Mouse (Mus musculus): ENCODE measurements around the gene Was. TPM values are rescaled to one million over a fixed set of nuclear protein-coding genes. Genes with fewer than 3 reads are reported as not detected.
"Not testable (repeated sequence)": the region's sequence is repeated elsewhere in the genome, so short reads cannot be mapped to it uniquely, and the experiment has no call there.

Gene Was
- total and polyA plus RNA-seq, 3 experiments, result 146 to 167 TPM; not detected in 1

- H3K9ac ChIP-seq (ENCODE audit: control insufficient read depth, low read depth, low read length, poor library complexity, severe bottlenecking), result not testable (repeated sequence)
Observed at GRCm38 (mm10) chrX:8051044-8051781, 39.1 kb downstream of the Was start.

GRCm38 (mm10) chrX:8033009-8033408 lies 57.3 kb downstream of the Was start:
- Histone ChIP-seq H3K4me3 (ENCODE audit: control insufficient read depth in 1 of 2, insufficient read depth in 1 of 2, low read depth in 2 of 2, low read length in 2 of 2) (no peak overlapping the region), H3K9ac (ENCODE audit: control insufficient read depth, low read depth, low read length, poor library complexity, severe bottlenecking) (no peak overlapping the region), H3K79me2 (ENCODE audit: control insufficient read depth, insufficient read depth, low read length, poor library complexity) (no peaks in the 10 kb centered on the region), H3K4me1 (ENCODE audit: control insufficient read depth in 1 of 2, insufficient read depth in 2 of 2, low read length in 2 of 2) (no peaks in the 10 kb centered on the region; a peak in 1 of 4 replicates), H3K27ac (ENCODE audit: control insufficient read depth, low read depth, low read length) (no peak overlapping the region), H3K36me3 (ENCODE audit: control insufficient read depth in 1 of 2, insufficient read depth in 2 of 2, low read length in 2 of 2) (no peaks in the 10 kb centered on the region), H3K27me3 (ENCODE audit: control insufficient read depth in 1 of 2, insufficient read depth in 2 of 2, low read length in 2 of 2) (no peaks in the 10 kb centered on the region), H3K9me3 (replicated peaks; ENCODE audit: insufficient read depth, low read length) (no peaks in the 10 kb centered on the region)
- peak; percentile 62 for TF ChIP-seq RAD21 (IDR thresholded peaks at IDR 0.05; ENCODE audit: low read depth, low read length)
- TF ChIP-seq ZC3H11A (IDR thresholded peaks at IDR 0.05; ENCODE audit: low read depth, low read length), result peak; percentile 41; the same call in 1 of the 2 replicates
- peak; percentile 86 for TF ChIP-seq SMC3 (IDR thresholded peaks at IDR 0.05; ENCODE audit: low read depth, low read length)
- peak; percentile 27 to 78 (median 76); a peak in 5 of 6 replicates for TF ChIP-seq CTCF (IDR thresholded peaks at IDR 0.05 in 2 of 3, conservative IDR thresholded peaks at IDR 0.05 in 1 of 3; ENCODE audit: control insufficient read depth in 1 of 3, insufficient read depth in 1 of 3, low read depth in 2 of 3, low read length in 3 of 3, poor library complexity in 1 of 3, severe bottlenecking in 1 of 3)
- no peak for TF ChIP-seq GABPA (IDR thresholded peaks at IDR 0.05; ENCODE audit: low read depth, low read length)
- DNase-seq (ENCODE audit: low read depth, low spot score), result peak; percentile 65

More at GRCm38 (mm10) chrX:8051044-8051781, 39.1 kb downstream of the Was start:
- H3K36me3 ChIP-seq (ENCODE audit: control insufficient read depth in 1 of 2, insufficient read depth in 2 of 2, low read length in 2 of 2); H3K4me1 ChIP-seq (ENCODE audit: control insufficient read depth in 1 of 2, insufficient read depth in 2 of 2, low read length in 2 of 2); H3K27me3 ChIP-seq (ENCODE audit: control insufficient read depth in 1 of 2, insufficient read depth in 2 of 2, low read length in 2 of 2); DNase-seq (ENCODE audit: low read depth, low spot score); H3K79me2 ChIP-seq (ENCODE audit: control insufficient read depth, insufficient read depth, low read length, poor library complexity); H3K27ac ChIP-seq (ENCODE audit: control insufficient read depth, low read depth, low read length); H3K9me3 ChIP-seq (replicated peaks; ENCODE audit: insufficient read depth, low read length); H3K4me3 ChIP-seq (ENCODE audit: control insufficient read depth in 1 of 2, insufficient read depth in 1 of 2, low read depth in 2 of 2, low read length in 2 of 2): not testable (repeated sequence)

Other genes starting within 250 kb of the Was start
- 76.4 and 82.6 TPM in 2 replicates for gene Otud5, start 249.1 kb downstream of the Was start, total RNA-seq (2012; rRNA removed)
- 1,000 to 10,000 TPM in 1 of 2 experiments, 100 to 1,000 TPM in 1; 197 to 1,180 TPM for gene Otud5, start 249.1 kb downstream of the Was start, polyA plus RNA-seq (2012; ENCODE audit: insufficient read depth in 1 of 2, insufficient read length in 2 of 2, low read depth in 1 of 2, low replicate concordance in 2 of 2, missing spikeins in 1 of 2)
- 5.9 and 6.4 TPM in 2 replicates for gene Pim2, start 212.2 kb downstream of the Was start, total RNA-seq (2012; rRNA removed)
- 10 to 100 TPM in 1 of 2 experiments, not detected in 1; 21.7 TPM for gene Pim2, start 212.2 kb downstream of the Was start, polyA plus RNA-seq (2012; ENCODE audit: insufficient read depth in 1 of 2, insufficient read length in 2 of 2, low read depth in 1 of 2, low replicate concordance in 2 of 2, missing spikeins in 1 of 2)
- gene Slc35a2, start 206.5 kb downstream of the Was start, total RNA-seq (2012; rRNA removed), result 66.7 and 67.0 TPM in 2 replicates
- gene Slc35a2, start 206.5 kb downstream of the Was start, polyA plus RNA-seq (2012; ENCODE audit: insufficient read depth in 1 of 2, insufficient read length in 2 of 2, low read depth in 1 of 2, low replicate concordance in 2 of 2, missing spikeins in 1 of 2), result 10 to 100 TPM in 1 of 2 experiments, not detected in 1; 96.0 TPM
- 202 and 204 TPM in 2 replicates for gene Pqbp1, start 191.2 kb downstream of the Was start, total RNA-seq (2012; rRNA removed)
- gene Pqbp1, start 191.2 kb downstream of the Was start, polyA plus RNA-seq (2012; ENCODE audit: insufficient read depth in 1 of 2, insufficient read length in 2 of 2, low read depth in 1 of 2, low replicate concordance in 2 of 2, missing spikeins in 1 of 2), result 100 to 1,000 TPM in 1 of 2 experiments, not detected in 1; 283 TPM
- 96.5 and 107 TPM in 2 replicates for gene Timm17b, start 191.1 kb downstream of the Was start, total RNA-seq (2012; rRNA removed)
- gene Timm17b, start 191.1 kb downstream of the Was start, polyA plus RNA-seq (2012; ENCODE audit: insufficient read depth in 1 of 2, insufficient read length in 2 of 2, low read depth in 1 of 2, low replicate concordance in 2 of 2, missing spikeins in 1 of 2), result 100 to 1,000 TPM in 1 of 2 experiments, not detected in 1; 381 TPM
- gene Gm10491, start 182.7 kb downstream of the Was start, total RNA-seq (2012; rRNA removed), result not detected in 2 replicates
- gene Gm10491, start 182.7 kb downstream of the Was start, polyA plus RNA-seq (2012; ENCODE audit: insufficient read depth in 1 of 2, insufficient read length in 2 of 2, low read depth in 1 of 2, low replicate concordance in 2 of 2, missing spikeins in 1 of 2), result not detected
- not detected in 2 replicates for gene Gm10490, start 181.0 kb downstream of the Was start, total RNA-seq (2012; rRNA removed)
- gene Gm10490, start 181.0 kb downstream of the Was start, polyA plus RNA-seq (2012; ENCODE audit: insufficient read depth in 1 of 2, insufficient read length in 2 of 2, low read depth in 1 of 2, low replicate concordance in 2 of 2, missing spikeins in 1 of 2), result not detected
- not detected in 2 replicates for gene Pcsk1n, start 170.7 kb downstream of the Was start, total RNA-seq (2012; rRNA removed)
- gene Pcsk1n, start 170.7 kb downstream of the Was start, polyA plus RNA-seq (2012; ENCODE audit: insufficient read depth in 1 of 2, insufficient read length in 2 of 2, low read depth in 1 of 2, low replicate concordance in 2 of 2, missing spikeins in 1 of 2), result not detected
- gene Eras, start 161.9 kb downstream of the Was start, total RNA-seq (2012; rRNA removed), result not detected in 2 replicates
- gene Eras, start 161.9 kb downstream of the Was start, polyA plus RNA-seq (2012; ENCODE audit: insufficient read depth in 1 of 2, insufficient read length in 2 of 2, low read depth in 1 of 2, low replicate concordance in 2 of 2, missing spikeins in 1 of 2), result not detected
- 6.3 and 7.8 TPM in 2 replicates for gene Hdac6, start 142.6 kb downstream of the Was start, total RNA-seq (2012; rRNA removed)
- gene Hdac6, start 142.6 kb downstream of the Was start, polyA plus RNA-seq (2012; ENCODE audit: insufficient read depth in 1 of 2, insufficient read length in 2 of 2, low read depth in 1 of 2, low replicate concordance in 2 of 2, missing spikeins in 1 of 2), result 10 to 100 TPM in 1 of 2 experiments, not detected in 1; 19.7 TPM
- 321 and 385 TPM in 2 replicates for gene Gata1, start 112.4 kb downstream of the Was start, total RNA-seq (2012; rRNA removed)
- 100 to 1,000 TPM; 128 to 496 TPM for gene Gata1, start 112.4 kb downstream of the Was start, polyA plus RNA-seq (2012; ENCODE audit: insufficient read depth in 1 of 2, insufficient read length in 2 of 2, low read depth in 1 of 2, low replicate concordance in 2 of 2, missing spikeins in 1 of 2)
- gene Glod5, start 72.0 kb downstream of the Was start, total RNA-seq (2012; rRNA removed), result not detected in 2 replicates
- gene Glod5, start 72.0 kb downstream of the Was start, polyA plus RNA-seq (2012; ENCODE audit: insufficient read depth in 1 of 2, insufficient read length in 2 of 2, low read depth in 1 of 2, low replicate concordance in 2 of 2, missing spikeins in 1 of 2), result under 1 TPM in 1 of 2 experiments, not detected in 1; 0.11 TPM
- 103 and 104 TPM in 2 replicates for gene Suv39h1, start 15.7 kb downstream of the Was start, total RNA-seq (2012; rRNA removed)
- 100 to 1,000 TPM; 122 to 129 TPM for gene Suv39h1, start 15.7 kb downstream of the Was start, polyA plus RNA-seq (2012; ENCODE audit: insufficient read depth in 1 of 2, insufficient read length in 2 of 2, low read depth in 1 of 2, low replicate concordance in 2 of 2, missing spikeins in 1 of 2)
- gene Wdr13, start 42.4 kb upstream of the Was start, total RNA-seq (2012; rRNA removed), result 23.8 and 29.6 TPM in 2 replicates
- gene Wdr13, start 42.4 kb upstream of the Was start, polyA plus RNA-seq (2012; ENCODE audit: insufficient read depth in 1 of 2, insufficient read length in 2 of 2, low read depth in 1 of 2, low replicate concordance in 2 of 2, missing spikeins in 1 of 2), result 10 to 100 TPM in 1 of 2 experiments, not detected in 1; 46.8 TPM
- gene Rbm3, start 55.4 kb upstream of the Was start, total RNA-seq (2012; rRNA removed), result 906 and 1,021 TPM in 2 replicates
- gene Rbm3, start 55.4 kb upstream of the Was start, polyA plus RNA-seq (2012; ENCODE audit: insufficient read depth in 1 of 2, insufficient read length in 2 of 2, low read depth in 1 of 2, low replicate concordance in 2 of 2, missing spikeins in 1 of 2), result 100 to 1,000 TPM in 1 of 2 experiments, not detected in 1; 750 TPM
- gene Tbc1d25, start 85.7 kb upstream of the Was start, total RNA-seq (2012; rRNA removed), result 8.0 and 10.1 TPM in 2 replicates
- 10 to 100 TPM in 1 of 2 experiments, not detected in 1; 23.4 TPM for gene Tbc1d25, start 85.7 kb upstream of the Was start, polyA plus RNA-seq (2012; ENCODE audit: insufficient read depth in 1 of 2, insufficient read length in 2 of 2, low read depth in 1 of 2, low replicate concordance in 2 of 2, missing spikeins in 1 of 2)
- 99.4 and 103 TPM in 2 replicates for gene Ebp, start 103.0 kb upstream of the Was start, total RNA-seq (2012; rRNA removed)
- 100 to 1,000 TPM in 1 of 2 experiments, not detected in 1; 133 TPM for gene Ebp, start 103.0 kb upstream of the Was start, polyA plus RNA-seq (2012; ENCODE audit: insufficient read depth in 1 of 2, insufficient read length in 2 of 2, low read depth in 1 of 2, low replicate concordance in 2 of 2, missing spikeins in 1 of 2)
- 3.5 and 4.5 TPM in 2 replicates for gene Porcn, start 116.0 kb upstream of the Was start, total RNA-seq (2012; rRNA removed)
- gene Porcn, start 116.0 kb upstream of the Was start, polyA plus RNA-seq (2012; ENCODE audit: insufficient read depth in 1 of 2, insufficient read length in 2 of 2, low read depth in 1 of 2, low replicate concordance in 2 of 2, missing spikeins in 1 of 2), result 10 to 100 TPM in 1 of 2 experiments, not detected in 1; 16.1 TPM
- 47.2 and 51.8 TPM in 2 replicates for gene Ftsj1, start 161.9 kb upstream of the Was start, total RNA-seq (2012; rRNA removed)
- gene Ftsj1, start 161.9 kb upstream of the Was start, polyA plus RNA-seq (2012; ENCODE audit: insufficient read depth in 1 of 2, insufficient read length in 2 of 2, low read depth in 1 of 2, low replicate concordance in 2 of 2, missing spikeins in 1 of 2), result 100 to 1,000 TPM in 1 of 2 experiments, not detected in 1; 124 TPM
- 63.5 and 100 TPM in 2 replicates for gene Slc38a5, start 180.6 kb upstream of the Was start, total RNA-seq (2012; rRNA removed)
- 100 to 1,000 TPM in 1 of 2 experiments, not detected in 1; 146 TPM for gene Slc38a5, start 180.6 kb upstream of the Was start, polyA plus RNA-seq (2012; ENCODE audit: insufficient read depth in 1 of 2, insufficient read length in 2 of 2, low read depth in 1 of 2, low replicate concordance in 2 of 2, missing spikeins in 1 of 2)
- not detected in 2 replicates for gene Ssxb10, start 236.9 kb upstream of the Was start, total RNA-seq (2012; rRNA removed)
- not detected for gene Ssxb10, start 236.9 kb upstream of the Was start, polyA plus RNA-seq (2012; ENCODE audit: insufficient read depth in 1 of 2, insufficient read length in 2 of 2, low read depth in 1 of 2, low replicate concordance in 2 of 2, missing spikeins in 1 of 2)